Mouse (Mus musculus): ENCODE data around the gene Camkmt. TPM values are rescaled to one million over a fixed set of nuclear protein-coding genes. Genes with fewer than 3 reads are reported as not detected.

The Camkmt gene
- total RNA-seq (2023) = 5.8 and 7.9 TPM in 2 replicates

DNA sequence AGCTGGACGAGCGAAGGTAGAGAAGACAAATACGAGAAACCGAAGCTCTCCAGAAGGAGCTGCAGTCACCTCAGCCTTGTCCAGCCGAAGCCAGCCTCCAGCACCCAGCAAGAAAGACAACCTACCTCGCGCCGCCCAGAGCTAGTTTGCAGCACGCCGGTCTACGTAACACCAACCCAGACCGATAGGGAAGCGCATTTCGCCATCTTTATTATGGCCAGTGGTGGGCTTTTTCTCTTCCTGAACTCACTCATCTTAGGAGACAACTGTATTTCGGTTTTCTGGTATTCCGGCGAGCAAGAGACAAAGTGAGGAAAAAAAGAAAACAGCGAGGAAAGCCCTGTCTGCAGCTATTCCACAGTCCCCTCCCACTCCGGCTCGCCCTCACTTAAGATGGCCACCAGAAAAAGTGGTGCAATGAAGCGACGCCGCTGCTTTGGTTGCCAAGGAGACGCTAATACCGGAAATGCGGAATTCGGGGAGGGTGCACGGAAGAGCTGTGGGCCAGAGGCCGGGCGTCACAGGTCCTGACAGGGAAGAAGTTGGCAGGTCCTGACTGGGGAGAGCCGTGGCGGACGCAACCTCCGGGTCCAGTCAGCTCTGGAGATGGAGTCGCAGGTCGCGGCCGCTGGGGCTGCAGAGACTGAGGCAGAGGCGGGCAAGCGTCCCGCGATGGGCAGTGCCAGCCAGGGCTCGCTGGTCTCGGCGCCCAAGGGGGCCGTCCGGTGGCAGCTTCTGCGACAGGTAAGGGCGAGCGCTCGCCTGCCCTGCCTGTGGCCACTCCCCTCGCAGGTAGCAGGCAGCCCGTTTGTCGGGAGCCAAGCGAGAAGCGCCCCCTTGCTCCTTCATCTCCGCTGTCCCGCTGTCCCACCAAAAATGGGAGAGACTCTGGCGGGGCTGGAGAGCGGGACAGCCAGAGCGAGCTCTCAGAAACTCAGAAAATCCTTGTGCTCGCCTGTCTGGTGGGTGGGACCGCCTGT lies at the start of gene Camkmt, which contains the start of gene Prepl:
Camkmt (plus strand) TSS at position 433 of the 980 bp plus-strand sequence.
Prepl (minus strand) TSS at position 122 of the 980 bp plus-strand sequence.

Other genes with a start within 250 kb of the Camkmt start
- 32.8 and 50.0 TPM in 2 replicates for gene Ppm1b, start 133.8 kb upstream of the Camkmt start, total RNA-seq (2023)
- 0.16 and 0.25 TPM in 2 replicates for gene Slc3a1, start 62.2 kb upstream of the Camkmt start, total RNA-seq (2023)
- 7.0 and 8.8 TPM in 2 replicates for gene Prepl, start 311 bp upstream of the Camkmt start, total RNA-seq (2023)

Measured in neutrophil, adult 65 days (primary cell).